Mouse (Mus musculus) lung, postnatal 0 days (tissue): Measurements from ENCODE around the gene Sec14l1. TPM values are rescaled to one million over a fixed set of nuclear protein-coding genes. Genes with fewer than 3 reads are reported as not detected.

ENCODE experiments used
- ATAC-seq: fragments of 200-750 bp; cut with Nextera tagmentation; 2 replicates; pipeline ENCODE4 v1.8.0; 2017; ENCODE audit warnings: moderate library complexity
- DNase-seq: peaks from one replicate; pipeline ENCODE4 v3.0.0-alpha.2; 2016; ENCODE audit warnings: low spot score
- H3K27ac ChIP-seq: fragments of 300-500 bp; sonication (generic); 2 replicates; pipeline ENCODE4 v1.5.1; 2014; ENCODE audit warnings: antibody characterized with exemption, mild to moderate bottlenecking, low read length, mixed read lengths
- H3K27me3 ChIP-seq: fragments of 300-500 bp; sonication (generic); replicated peaks from 2 replicates; pipeline ENCODE4 v1.6.1; 2014; ENCODE audit warnings: low read length, mixed read lengths; ENCODE audit not compliant: insufficient read depth
- H3K36me3 ChIP-seq: fragments of 300-500 bp; sonication (generic); 2 replicates; pipeline ENCODE4 v1.6.1; 2014; ENCODE audit warnings: low read length, mixed read lengths; ENCODE audit not compliant: insufficient read depth
- H3K4me1 ChIP-seq: fragments of 300-500 bp; sonication (generic); 2 replicates; pipeline ENCODE4 v1.6.1; 2014; ENCODE audit warnings: antibody characterized with exemption, low read depth, low read length, mixed read lengths; ENCODE audit not compliant: insufficient read depth
- H3K4me2 ChIP-seq: fragments of 300-500 bp; sonication (generic); replicated peaks from 2 replicates; pipeline ENCODE4 v1.6.1; 2014; ENCODE audit warnings: low read depth, mild to moderate bottlenecking, low read length, moderate library complexity, mixed read lengths
- H3K4me3 ChIP-seq: fragments of 300-500 bp; sonication (generic); 2 replicates; pipeline ENCODE4 v1.5.1; 2014; ENCODE audit warnings: low read depth, low read length
- H3K9ac ChIP-seq: fragments of 300-500 bp; sonication (generic); replicated peaks from 2 replicates; pipeline ENCODE4 v1.6.1; 2014; ENCODE audit warnings: low read depth, mild to moderate bottlenecking
- H3K9me3 ChIP-seq: fragments of 300-500 bp; sonication (generic); 2 replicates; pipeline ENCODE4 v1.6.1; 2016; ENCODE audit warnings: low read length, mixed read lengths
- CTCF ChIP-seq: IDR thresholded peaks from 2 replicates; pipeline ENCODE4 v1.5.1; 2016; ENCODE audit warnings: antibody characterized with exemption, mild to moderate bottlenecking
- EP300 ChIP-seq: IDR thresholded peaks from 2 replicates; pipeline ENCODE4 v1.6.1; 2016; ENCODE audit warnings: antibody characterized with exemption, mild to moderate bottlenecking, control low read depth
- WGBS: fragments of 180-500 bp; shearing (Covaris S2); extraction: QIAGEN DNeasy Blood & Tissue Kit; methylation state at CpG from one replicate; pipeline ENCODE4 v1.1.7; 2014; 5-methylcytosine and 5-hydroxymethylcytosine counted together
- polyA plus RNA-seq: library from polyadenylated mRNA; unstranded; fragments of >200 nt; fragmentation: Nextera tagmentation; extraction: Ambion mirVana; gene quantifications from 2 replicates; pipeline ENCODE4 v1.2.1, GENCODE M21; 2015

The Sec14l1 gene
- polyA plus RNA-seq, 1 experiment from 2014 or later: 62.4 TPM

DNA sequence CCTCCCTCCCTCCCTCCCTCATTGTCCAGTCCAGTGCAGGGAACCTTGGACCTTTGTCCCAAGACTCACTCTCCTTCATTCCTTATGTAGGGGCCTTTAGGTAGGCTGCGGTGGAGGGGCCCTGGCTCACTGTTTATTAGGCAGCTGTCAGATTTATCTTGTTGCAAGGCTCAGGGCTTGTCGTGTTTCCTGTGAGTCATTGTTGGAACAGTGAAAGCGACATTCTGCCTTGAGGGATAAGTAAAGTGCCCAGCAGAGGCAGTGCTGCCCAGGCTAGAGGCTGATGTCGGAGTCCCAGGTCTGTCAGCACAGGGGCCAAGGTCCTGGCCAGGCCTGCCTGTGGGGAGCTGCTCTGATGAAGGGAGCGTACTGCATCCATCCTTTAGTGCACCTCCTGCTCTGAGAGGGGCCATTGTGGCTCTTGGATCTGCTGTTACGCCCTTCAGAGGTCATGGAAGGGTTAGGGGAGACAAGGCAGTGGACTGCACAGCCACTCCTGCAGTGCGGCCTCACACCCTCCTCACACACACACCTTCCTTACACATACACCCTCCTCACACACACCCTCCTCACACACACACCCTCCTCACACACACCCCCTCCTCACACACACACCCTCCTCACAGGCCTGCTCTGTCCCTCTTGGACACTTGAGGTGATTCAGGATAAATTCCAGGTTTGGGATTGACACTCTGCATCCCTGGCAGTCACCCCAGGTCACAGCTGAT, 39.3 kb downstream of the Sec14l1 start:
- ATAC-seq (peak; percentile 39), DNase-seq (peak; percentile 48)
- peaks cover 32% of the 10 kb centered on the region for H3K36me3 ChIP-seq

DNA sequence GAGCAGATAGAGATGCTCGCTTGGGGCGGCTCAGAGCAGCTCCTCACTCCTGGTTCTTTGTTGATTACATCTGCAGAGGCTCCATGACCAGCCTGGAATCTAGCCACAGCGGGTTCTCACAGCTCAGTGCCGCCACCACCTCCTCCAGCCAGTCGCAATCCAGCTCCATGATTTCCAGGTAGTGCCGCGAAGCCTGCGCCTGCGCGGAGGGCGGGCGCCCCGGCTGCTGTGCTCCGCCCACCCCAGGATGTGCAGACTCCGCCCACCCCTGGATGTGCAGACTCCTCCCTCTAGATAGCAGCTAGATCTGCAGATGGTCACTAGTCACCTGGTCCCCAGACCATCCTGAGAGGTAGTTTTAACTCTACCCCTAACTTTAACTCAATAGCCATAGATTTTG, 41.8 kb downstream of the Sec14l1 start:
- Histone ChIP-seq H3K9ac (no peak overlapping the region), H3K27me3 (no peaks in the 10 kb centered on the region), H3K36me3 (peaks cover 25% of the 10 kb centered on the region), H3K4me2 (no peak overlapping the region), H3K4me1 (no peaks in the 10 kb centered on the region), H3K4me3 (no peak overlapping the region), H3K9me3 (no peaks in the 10 kb centered on the region), H3K27ac (no peak overlapping the region)
- TF ChIP-seq EP300: no peak
- TF ChIP-seq CTCF: no peak
- 44% methylated on average over 13 of the region's 15 CpGs for WGBS
- no peak for ATAC-seq
- no peak for DNase-seq

More for the DNA sequence above, 39.3 kb downstream of the Sec14l1 start:
- H3K4me1 ChIP-seq: no peaks in the 10 kb centered on the region
- no peaks in the 10 kb centered on the region for H3K27me3 ChIP-seq
- no peaks in the 10 kb centered on the region for H3K9me3 ChIP-seq
- WGBS: 54% methylated on average over 7 of the region's 7 CpGs
- H3K4me3 ChIP-seq: no peak overlapping the region
- no peak overlapping the region for H3K4me2 ChIP-seq
- no peak for TF ChIP-seq EP300
- peak; percentile 56 for TF ChIP-seq CTCF
- no peak overlapping the region for H3K27ac ChIP-seq
- H3K9ac ChIP-seq: no peak overlapping the region

DNA sequence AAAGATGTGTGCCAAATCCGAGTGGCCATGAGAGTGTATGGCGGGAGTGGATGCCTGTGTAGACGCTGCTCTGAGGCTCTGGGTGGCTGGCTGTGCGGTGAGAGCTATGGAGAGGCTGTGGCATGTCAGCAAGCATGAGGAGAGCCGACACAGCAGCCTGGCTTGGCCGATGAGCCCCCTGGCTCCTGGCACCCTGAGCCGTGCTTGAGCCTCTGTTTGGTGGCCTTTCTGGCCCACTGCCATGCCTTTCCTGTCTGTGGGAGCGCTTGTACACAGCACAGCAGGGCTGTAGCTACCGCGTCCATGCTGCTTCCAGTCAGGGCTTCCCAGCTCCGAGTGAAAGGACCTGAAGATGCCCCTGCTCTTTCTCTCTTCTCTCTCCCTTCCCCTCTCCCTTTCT, 43.4 kb downstream of the Sec14l1 start:
- H3K9ac ChIP-seq: no peak overlapping the region
- H3K27me3 ChIP-seq: no peaks in the 10 kb centered on the region
- no peak overlapping the region for H3K27ac ChIP-seq
- no peak for DNase-seq
- TF ChIP-seq CTCF (no peak), EP300 (no peak)
- no peak overlapping the region for H3K4me3 ChIP-seq
- peaks cover 25% of the 10 kb centered on the region for H3K36me3 ChIP-seq
- 38% methylated on average over 11 of the region's 11 CpGs for WGBS
- ATAC-seq: peak; percentile 27; the same call in 1 of the 2 replicates
- no peak overlapping the region for H3K4me2 ChIP-seq
- H3K9me3 ChIP-seq: no peaks in the 10 kb centered on the region
- no peaks in the 10 kb centered on the region for H3K4me1 ChIP-seq

DNA sequence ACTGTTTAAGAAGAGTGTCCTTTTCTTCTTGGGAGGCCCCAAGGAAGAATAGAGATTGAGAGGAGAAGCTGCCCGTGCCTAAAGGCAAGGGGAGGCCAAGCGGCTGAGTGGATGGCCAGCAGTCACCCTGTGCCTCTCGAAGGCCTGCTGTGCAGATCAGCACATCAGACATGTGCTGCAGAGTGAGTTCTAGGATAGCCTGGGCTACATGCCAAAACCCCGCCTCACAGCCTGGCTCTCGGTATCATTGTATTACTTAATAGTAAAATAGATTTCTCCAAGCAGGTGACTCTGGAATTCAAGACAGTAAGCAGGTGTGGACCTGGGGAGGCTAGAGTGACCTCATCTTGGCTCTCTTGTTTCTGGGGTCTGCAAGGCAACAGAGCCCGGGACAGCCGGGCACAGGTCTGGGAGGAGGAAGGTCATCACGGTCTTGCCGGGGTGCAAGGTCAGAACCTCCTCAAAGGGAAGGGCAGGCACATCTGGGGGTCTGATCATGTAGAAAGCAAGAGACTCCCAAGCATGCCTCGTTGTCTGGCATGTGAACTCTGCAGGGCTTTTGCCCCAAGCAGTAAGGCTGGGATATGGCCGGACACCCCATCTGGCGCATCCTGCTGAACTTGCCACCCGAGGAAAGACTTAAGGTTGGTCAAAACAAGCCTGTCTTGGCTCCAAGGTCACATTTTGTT, 44.4 kb downstream of the Sec14l1 start:
- H3K27me3 ChIP-seq: no peaks in the 10 kb centered on the region
- ATAC-seq (no peak), DNase-seq (no peak)
- no peak overlapping the region for H3K9ac ChIP-seq
- TF ChIP-seq CTCF: no peak
- no peak for TF ChIP-seq EP300
- WGBS: 79% methylated on average over 13 of the region's 13 CpGs
- H3K27ac ChIP-seq: no peak overlapping the region
- no peak overlapping the region for H3K4me3 ChIP-seq
- H3K9me3 ChIP-seq: no peaks in the 10 kb centered on the region
- H3K36me3 ChIP-seq: peaks cover 25% of the 10 kb centered on the region
- no peaks in the 10 kb centered on the region for H3K4me1 ChIP-seq
- H3K4me2 ChIP-seq: no peak overlapping the region

DNA sequence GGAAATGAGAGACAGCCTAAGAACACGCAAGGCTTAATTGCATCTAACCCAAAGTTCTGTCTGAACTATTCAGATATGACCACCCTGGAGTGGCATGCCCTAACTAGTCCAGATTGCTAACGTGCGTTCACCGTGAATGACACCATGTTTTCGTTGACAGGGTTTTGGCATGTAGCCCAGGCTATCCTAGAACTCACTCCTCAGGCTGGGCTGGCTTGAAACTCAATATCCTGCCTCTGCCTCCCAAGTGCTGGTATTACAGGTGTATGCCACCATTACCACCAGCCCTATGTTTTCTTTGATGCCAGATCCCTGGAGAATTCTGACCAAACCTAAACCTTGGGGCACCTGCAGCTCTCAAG, 45.0 kb downstream of the Sec14l1 start:
- TF ChIP-seq CTCF: no peak
- 67% methylated on average over 5 of the region's 5 CpGs for WGBS
- no peak overlapping the region for H3K4me2 ChIP-seq
- peaks cover 21% of the 10 kb centered on the region for H3K36me3 ChIP-seq
- no peak for DNase-seq
- H3K9me3 ChIP-seq: no peaks in the 10 kb centered on the region
- H3K4me1 ChIP-seq: no peaks in the 10 kb centered on the region
- H3K27me3 ChIP-seq: no peaks in the 10 kb centered on the region
- H3K27ac ChIP-seq: no peak overlapping the region
- no peak for ATAC-seq
- H3K9ac ChIP-seq: no peak overlapping the region
- no peak overlapping the region for H3K4me3 ChIP-seq

DNA sequence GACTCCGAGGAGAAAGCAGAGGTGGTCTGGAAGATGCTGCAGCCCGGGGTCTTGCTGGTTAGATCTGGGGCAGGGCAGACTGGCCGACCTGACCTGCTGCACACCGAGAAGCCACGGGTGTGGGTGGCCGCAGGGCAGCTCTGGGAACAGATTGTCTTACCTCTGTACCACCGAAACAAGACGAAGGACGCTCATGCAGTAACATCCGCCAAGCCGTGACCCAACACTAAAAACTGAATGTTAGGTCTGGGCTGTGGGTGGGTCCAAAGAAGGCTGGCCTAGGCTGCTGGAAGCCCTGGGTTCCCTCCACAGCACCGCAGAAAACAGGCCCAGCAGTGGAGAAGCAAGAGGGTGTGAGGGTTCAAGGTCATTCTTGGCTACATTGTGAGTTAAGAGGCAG, 45.8 kb downstream of the Sec14l1 start:
- DNase-seq: no peak

More for the DNA sequence above, 45.8 kb downstream of the Sec14l1 start:
- no peak overlapping the region for H3K4me3 ChIP-seq
- no peak for TF ChIP-seq CTCF
- no peak for TF ChIP-seq EP300
- H3K4me2 ChIP-seq: no peak overlapping the region
- H3K4me1 ChIP-seq: no peaks in the 10 kb centered on the region
- H3K9me3 ChIP-seq: no peaks in the 10 kb centered on the region
- H3K27ac ChIP-seq: no peak overlapping the region
- WGBS: 90% methylated on average over 12 of the region's 12 CpGs
- ATAC-seq: no peak
- H3K36me3 ChIP-seq: peaks cover 12% of the 10 kb centered on the region; the same call in 1 of the 2 replicates
- H3K9ac ChIP-seq: no peak overlapping the region
- no peaks in the 10 kb centered on the region for H3K27me3 ChIP-seq
